Mouse (Mus musculus) liver, adult 2 months (tissue): ENCODE measurements around the gene Kcnb1.

ENCODE experiments used
- CTCF ChIP-seq: fragments of 200-500 bp; IDR thresholded peaks from 2 replicates; pipeline ENCODE4 v1.5.1; 2011; ENCODE audit warnings: low read depth, low read length, control low read depth
- POLR2A ChIP-seq: fragments of 200-500 bp; IDR thresholded peaks from 2 replicates; pipeline ENCODE4 v1.6.1; 2011; ENCODE audit warnings: low read length, control low read depth; ENCODE audit not compliant: insufficient read depth; ENCODE audit errors: extremely low read depth

DNA sequence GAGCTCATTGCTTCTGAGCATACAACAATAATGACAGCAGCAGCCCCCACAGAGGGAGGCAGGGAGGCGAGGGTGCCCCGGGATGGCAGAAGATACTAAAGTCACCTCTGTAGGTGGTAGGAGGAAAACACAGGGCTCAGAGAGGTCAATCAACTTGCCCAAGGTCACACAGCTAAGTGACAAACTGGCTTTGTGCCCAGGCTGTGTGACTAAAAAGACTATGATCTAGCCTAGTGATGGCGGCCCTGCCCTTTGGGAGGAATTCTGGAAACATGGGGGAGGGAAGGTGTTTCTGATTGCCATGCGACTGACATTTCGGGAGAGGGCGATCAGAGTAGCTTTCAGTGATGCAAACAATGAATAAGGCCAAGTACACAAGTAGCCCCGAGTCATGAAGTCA lies 68.0 kb downstream of the Kcnb1 start:
- TF ChIP-seq CTCF (no peak), POLR2A (no peak)
